Mouse (Mus musculus) cerebellum, adult 2 months (tissue): ENCODE measurements around the gene Hdac4.

ENCODE experiments used
- CTCF ChIP-seq: fragments of 200-500 bp; IDR thresholded peaks from 2 replicates; pipeline ENCODE4 v1.5.1; 2011; ENCODE audit warnings: low read depth, mild to moderate bottlenecking, control low read depth, low read length, moderate library complexity, borderline replicate concordance; ENCODE audit not compliant: insufficient read depth
- POLR2A ChIP-seq: fragments of 200-500 bp; IDR thresholded peaks from 2 replicates; pipeline ENCODE4 v1.6.1; 2011; ENCODE audit warnings: low read length, control low read depth, borderline replicate concordance; ENCODE audit not compliant: insufficient read depth

GRCm38 (mm10) chr1:91932221-91932620 lies 263.3 kb downstream of the Hdac4 start:
- TF ChIP-seq CTCF (no peak), POLR2A (no peak)
